Mouse (Mus musculus): ENCODE data around the gene Abcg5. TPM values are rescaled to one million over a fixed set of nuclear protein-coding genes. Genes with fewer than 3 reads are reported as not detected.
A peak's percentile ranks its signal among the peaks of the same experiment; 100 is the strongest.

Abcg5 gene
- polyA plus RNA-seq, 1 experiment, result 0.47 TPM

DNA sequence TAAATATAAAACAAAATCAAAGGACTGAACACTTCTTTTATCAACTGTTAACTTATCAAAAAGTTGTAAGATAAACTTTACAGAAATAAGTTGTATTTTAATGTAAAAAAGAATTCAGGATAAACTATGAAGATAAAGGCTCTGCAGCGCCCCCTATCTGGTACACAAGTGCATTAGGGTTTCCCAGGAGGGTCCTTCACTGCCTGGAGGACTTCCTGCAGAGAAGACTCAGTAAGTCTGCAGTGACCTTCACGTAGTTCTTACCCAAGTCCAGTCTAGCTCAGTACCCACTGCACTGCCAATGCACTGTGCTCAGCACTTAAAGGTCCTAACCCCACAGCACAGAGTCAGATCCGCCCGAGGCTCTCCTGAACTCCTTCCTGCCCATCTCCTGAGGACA lies 24.6 kb upstream of the Abcg5 start:
- H3K36me3 ChIP-seq (ENCODE audit: control insufficient read depth, insufficient read depth, low read length), result peaks cover 4% of the 10 kb centered on the region
- no peak overlapping the region for H3K27ac ChIP-seq (ENCODE audit: insufficient read depth, low read depth, low read length)
- no peak for DNase-seq

DNA sequence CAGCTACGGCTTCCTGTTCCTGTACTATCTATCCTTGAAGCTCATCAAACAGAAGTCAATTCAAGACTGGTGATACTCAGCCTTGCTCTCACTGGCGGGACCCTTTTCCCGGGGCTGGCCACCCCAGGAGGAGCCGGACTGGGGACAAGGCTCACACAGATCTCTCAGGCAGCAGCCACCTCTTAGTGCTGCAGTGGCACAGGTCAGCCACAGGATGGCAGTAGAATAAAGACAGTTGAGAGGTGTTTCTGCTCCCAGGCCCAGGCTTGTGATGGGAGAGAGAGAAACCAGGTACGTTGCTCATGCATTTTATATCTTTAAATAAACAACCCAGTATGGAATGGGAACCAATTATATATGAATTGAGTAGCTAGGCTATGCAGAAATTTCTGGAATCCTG lies 15.9 kb upstream of the Abcg5 start:
- TF ChIP-seq POLR2A (IDR thresholded peaks at IDR 0.05; ENCODE audit: low read depth, low read length) (no peak), CTCF (conservative IDR thresholded peaks at IDR 0.05; ENCODE audit: insufficient read depth, insufficient read length, low read depth, low read length) (peak; percentile 87)
- peak; percentile 64 for DNase-seq
- WGBS, result 27% methylated on average over 5 of the region's 5 CpGs
- Histone ChIP-seq H3K27ac (ENCODE audit: insufficient read depth, low read depth, low read length) (no peak overlapping the region), H3K4me1 (ENCODE audit: control insufficient read depth, insufficient read depth, low read length) (no peaks in the 10 kb centered on the region; the same call in 1 of the 2 replicates), H3K27me3 (replicated peaks; ENCODE audit: control insufficient read depth, insufficient read depth, low read length) (no peaks in the 10 kb centered on the region), H3K4me3 (ENCODE audit: insufficient read depth, low read depth, low read length) (no peak overlapping the region), H3K36me3 (ENCODE audit: control insufficient read depth, insufficient read depth, low read length) (no peaks in the 10 kb centered on the region)

More for the DNA sequence above, 24.6 kb upstream of the Abcg5 start:
- no peaks in the 10 kb centered on the region for H3K27me3 ChIP-seq (replicated peaks; ENCODE audit: control insufficient read depth, insufficient read depth, low read length)
- WGBS, result 63% methylated on average over 4 of the region's 4 CpGs
- no peak overlapping the region for H3K4me3 ChIP-seq (ENCODE audit: insufficient read depth, low read depth, low read length)
- TF ChIP-seq CTCF (conservative IDR thresholded peaks at IDR 0.05; ENCODE audit: insufficient read depth, insufficient read length, low read depth, low read length) (peak; percentile 31; the same call in 1 of the 2 replicates), POLR2A (IDR thresholded peaks at IDR 0.05; ENCODE audit: low read depth, low read length) (no peak)
- H3K4me1 ChIP-seq (ENCODE audit: control insufficient read depth, insufficient read depth, low read length), result no peaks in the 10 kb centered on the region

DNA sequence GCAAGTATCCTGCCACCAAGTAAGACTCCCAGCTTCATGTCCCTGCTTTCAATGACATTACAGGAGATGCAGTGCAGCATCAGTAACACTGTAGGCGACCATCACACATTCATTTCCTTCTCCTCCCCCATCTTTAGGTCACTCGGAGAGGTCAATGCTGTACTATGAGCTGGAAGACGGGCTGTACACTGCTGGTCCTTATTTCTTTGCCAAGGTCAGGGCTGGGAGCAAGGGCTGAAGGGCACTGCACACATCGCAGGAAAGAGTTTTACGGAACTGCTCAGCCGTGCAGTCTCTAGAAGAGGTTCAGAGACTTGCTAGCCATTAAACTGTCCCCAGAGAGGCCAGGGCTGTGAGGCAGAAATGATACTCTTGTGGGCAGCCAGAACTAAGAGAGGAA lies 13.7 kb upstream of the Abcg5 start:
- 23% methylated on average over 6 of the region's 6 CpGs for WGBS
- Histone ChIP-seq H3K27ac (ENCODE audit: insufficient read depth, low read depth, low read length) (no peak overlapping the region), H3K36me3 (ENCODE audit: control insufficient read depth, insufficient read depth, low read length) (no peaks in the 10 kb centered on the region), H3K4me3 (ENCODE audit: insufficient read depth, low read depth, low read length) (no peak overlapping the region), H3K4me1 (ENCODE audit: control insufficient read depth, insufficient read depth, low read length) (no peaks in the 10 kb centered on the region; the same call in 1 of the 2 replicates), H3K27me3 (replicated peaks; ENCODE audit: control insufficient read depth, insufficient read depth, low read length) (no peaks in the 10 kb centered on the region)
- DNase-seq, result peak; percentile 67
- no peak for TF ChIP-seq CTCF (conservative IDR thresholded peaks at IDR 0.05; ENCODE audit: insufficient read depth, insufficient read length, low read depth, low read length)
- no peak for TF ChIP-seq POLR2A (IDR thresholded peaks at IDR 0.05; ENCODE audit: low read depth, low read length)

DNA sequence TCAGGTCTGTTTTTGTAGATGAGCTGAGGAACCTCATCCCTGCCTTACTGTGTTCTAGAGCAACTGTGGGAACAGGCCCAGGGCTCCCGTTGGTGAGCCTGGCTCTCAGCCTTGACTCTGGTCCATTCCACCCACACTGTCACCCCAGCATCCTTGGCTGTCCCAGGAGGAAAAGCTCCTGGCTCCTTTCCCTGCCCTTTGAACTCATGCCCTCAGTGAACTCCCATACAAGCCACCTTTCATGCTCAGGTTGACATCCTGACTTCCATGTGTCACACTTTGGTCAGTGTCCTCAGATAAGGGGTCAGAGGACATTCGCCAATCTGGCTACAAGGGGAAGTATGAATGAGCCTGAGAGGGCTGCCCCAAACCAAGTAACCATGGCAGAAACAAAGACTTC lies 10.9 kb upstream of the Abcg5 start:
- H3K36me3 ChIP-seq (ENCODE audit: control insufficient read depth, insufficient read depth, low read length), result no peaks in the 10 kb centered on the region
- H3K27ac ChIP-seq (ENCODE audit: insufficient read depth, low read depth, low read length), result no peak overlapping the region
- WGBS, result 53% methylated on average over 2 of the region's 2 CpGs
- H3K4me3 ChIP-seq (ENCODE audit: insufficient read depth, low read depth, low read length), result no peak overlapping the region
- DNase-seq, result peak; percentile 14
- TF ChIP-seq POLR2A (IDR thresholded peaks at IDR 0.05; ENCODE audit: low read depth, low read length), result no peak
- no peak for TF ChIP-seq CTCF (conservative IDR thresholded peaks at IDR 0.05; ENCODE audit: insufficient read depth, insufficient read length, low read depth, low read length)
- peaks cover 8% of the 10 kb centered on the region; the same call in 1 of the 2 replicates for H3K4me1 ChIP-seq (ENCODE audit: control insufficient read depth, insufficient read depth, low read length)
- H3K27me3 ChIP-seq (replicated peaks; ENCODE audit: control insufficient read depth, insufficient read depth, low read length), result no peaks in the 10 kb centered on the region

DNA sequence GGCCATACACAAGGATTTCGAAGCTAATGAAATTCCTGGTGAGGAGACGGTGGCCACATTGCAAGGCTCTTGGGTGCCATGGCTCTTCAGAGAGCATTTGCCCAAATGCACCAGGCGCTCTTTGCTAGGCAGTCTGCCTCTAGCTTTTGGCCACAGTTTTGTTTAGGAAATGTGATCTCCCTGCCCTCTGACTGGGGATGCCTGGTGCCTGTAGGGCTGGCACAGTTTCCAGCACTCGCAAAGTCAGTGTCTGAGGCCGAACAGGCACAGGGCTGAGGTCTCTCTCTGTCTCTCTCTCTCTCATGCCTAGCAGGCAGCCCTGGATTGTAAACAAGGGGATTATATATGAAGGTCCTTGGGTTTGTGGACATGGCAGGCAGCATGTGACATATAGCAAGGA lies 7.3 kb upstream of the Abcg5 start:
- Histone ChIP-seq H3K27me3 (replicated peaks; ENCODE audit: control insufficient read depth, insufficient read depth, low read length) (no peaks in the 10 kb centered on the region), H3K4me1 (ENCODE audit: control insufficient read depth, insufficient read depth, low read length) (peaks cover 9% of the 10 kb centered on the region; the same call in 1 of the 2 replicates), H3K4me3 (ENCODE audit: insufficient read depth, low read depth, low read length) (no peak overlapping the region), H3K36me3 (ENCODE audit: control insufficient read depth, insufficient read depth, low read length) (no peaks in the 10 kb centered on the region), H3K27ac (ENCODE audit: insufficient read depth, low read depth, low read length) (no peak overlapping the region)
- WGBS, result 73% methylated on average over 5 of the region's 5 CpGs
- TF ChIP-seq CTCF (conservative IDR thresholded peaks at IDR 0.05; ENCODE audit: insufficient read depth, insufficient read length, low read depth, low read length) (no peak), POLR2A (IDR thresholded peaks at IDR 0.05; ENCODE audit: low read depth, low read length) (no peak)
- peak; percentile 21 for DNase-seq

DNA sequence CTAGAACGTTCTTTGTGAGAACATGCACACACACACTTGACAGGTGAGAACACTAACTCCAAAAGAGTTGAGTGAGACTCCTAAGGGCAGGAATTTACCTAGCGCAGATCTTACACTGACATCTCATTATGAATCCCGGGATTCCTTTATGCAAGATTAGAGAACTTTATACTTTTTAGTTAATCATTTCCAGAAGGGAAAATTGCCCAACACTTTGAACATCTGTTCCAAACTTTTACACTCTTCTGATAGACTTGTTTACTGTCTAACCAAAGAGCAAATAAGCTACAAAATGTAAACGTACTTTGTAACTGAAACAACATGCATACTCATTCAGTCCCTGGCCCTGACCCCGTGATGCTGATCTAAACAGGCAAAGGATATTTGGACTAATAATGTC lies 6.5 kb upstream of the Abcg5 start:
- peak; percentile 74 for DNase-seq
- H3K4me3 ChIP-seq (ENCODE audit: insufficient read depth, low read depth, low read length), result no peak overlapping the region
- H3K4me1 ChIP-seq (ENCODE audit: control insufficient read depth, insufficient read depth, low read length), result peaks cover 9% of the 10 kb centered on the region; the same call in 1 of the 2 replicates
- peak overlapping the region; percentile 35; the same call in 1 of the 2 replicates for H3K27ac ChIP-seq (ENCODE audit: insufficient read depth, low read depth, low read length)
- TF ChIP-seq CTCF (conservative IDR thresholded peaks at IDR 0.05; ENCODE audit: insufficient read depth, insufficient read length, low read depth, low read length) (no peak), POLR2A (IDR thresholded peaks at IDR 0.05; ENCODE audit: low read depth, low read length) (no peak)
- no peaks in the 10 kb centered on the region for H3K27me3 ChIP-seq (replicated peaks; ENCODE audit: control insufficient read depth, insufficient read depth, low read length)
- no peaks in the 10 kb centered on the region for H3K36me3 ChIP-seq (ENCODE audit: control insufficient read depth, insufficient read depth, low read length)
- WGBS, result 48% methylated on average over 5 of the region's 5 CpGs

DNA sequence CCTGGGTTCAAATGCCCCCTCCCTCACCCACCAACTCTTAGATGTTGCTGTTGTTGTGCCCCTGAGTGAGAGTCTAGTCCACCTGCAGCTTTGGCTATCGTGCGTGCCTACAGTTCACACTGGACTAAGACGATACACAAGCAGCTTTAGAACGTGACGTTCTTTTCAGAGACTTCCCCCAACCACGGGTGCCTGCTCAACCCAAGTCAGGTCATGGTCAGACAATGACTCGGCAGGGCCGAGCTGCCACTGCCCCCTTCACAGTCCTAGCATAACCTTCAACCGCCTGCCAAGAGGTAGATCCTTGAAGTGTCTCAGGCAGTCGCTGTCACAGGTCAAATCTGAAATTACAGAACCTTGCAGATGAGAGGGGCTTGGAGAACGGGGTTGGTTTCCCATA lies 6.0 kb upstream of the Abcg5 start:
- Histone ChIP-seq H3K27ac (ENCODE audit: insufficient read depth, low read depth, low read length) (peak overlapping the region; percentile 35; the same call in 1 of the 2 replicates), H3K27me3 (replicated peaks; ENCODE audit: control insufficient read depth, insufficient read depth, low read length) (no peaks in the 10 kb centered on the region), H3K4me1 (ENCODE audit: control insufficient read depth, insufficient read depth, low read length) (peaks cover 9% of the 10 kb centered on the region; the same call in 1 of the 2 replicates), H3K4me3 (ENCODE audit: insufficient read depth, low read depth, low read length) (no peak overlapping the region), H3K36me3 (ENCODE audit: control insufficient read depth, insufficient read depth, low read length) (no peaks in the 10 kb centered on the region)
- DNase-seq, result no peak
- TF ChIP-seq POLR2A (IDR thresholded peaks at IDR 0.05; ENCODE audit: low read depth, low read length) (no peak), CTCF (conservative IDR thresholded peaks at IDR 0.05; ENCODE audit: insufficient read depth, insufficient read length, low read depth, low read length) (no peak)
- 59% methylated on average over 11 of the region's 11 CpGs for WGBS
